Mouse (Mus musculus) activated CD4-positive, CD25-positive, alpha-beta regulatory T cell, adult 4 months (primary cell): ENCODE measurements around the gene Glrx. TPM values are rescaled to one million over a fixed set of nuclear protein-coding genes. Genes with fewer than 3 reads are reported as not detected.

Experiments
- ATAC-seq: one replicate; pipeline ENCODE4 v1.8.0; 2017
- polyA plus RNA-seq, 2 experiments: library from polyadenylated mRNA; unstranded; fragments of 100-300 nt; shearing (Covaris generic); gene quantifications; one replicate each; pipeline ENCODE4 v1.2.1; 2017

Glrx gene
- polyA plus RNA-seq, 2 experiments from 2014 or later: 318 to 351 TPM

- ATAC-seq: no peak
Observed at GRCm38 (mm10) chr13:75892291-75892690, 52.6 kb downstream of the Glrx start.

DNA sequence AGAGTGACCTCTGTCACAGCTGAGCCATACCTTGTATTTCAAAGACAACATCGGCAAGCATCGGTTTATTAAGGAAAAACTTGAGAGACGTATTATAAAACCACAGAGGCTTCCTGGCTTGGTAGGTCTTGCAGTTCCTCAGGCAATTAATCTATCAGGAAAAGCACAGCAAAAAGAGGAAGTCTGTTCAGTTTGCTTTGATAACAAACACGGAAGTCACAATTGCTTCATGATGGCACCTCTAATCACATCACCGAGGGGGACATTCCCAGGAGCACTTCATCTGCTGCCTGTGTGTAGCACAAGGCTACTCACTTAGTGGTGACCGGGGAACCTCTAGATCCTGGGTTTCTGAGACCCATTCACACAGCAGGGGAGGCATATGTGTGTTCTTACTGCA, 53.2 kb downstream of the Glrx start:
- no peak for ATAC-seq

Other genes with a start within 250 kb of the Glrx start
- gene Ell2, start 133.1 kb upstream of the Glrx start, polyA plus RNA-seq: 1 to 10 TPM; 3.1 to 4.5 TPM
- gene Rhobtb3, start 104.1 kb downstream of the Glrx start, polyA plus RNA-seq: not detected
- gene Spata9, start 127.3 kb downstream of the Glrx start, polyA plus RNA-seq: under 1 TPM in 1 of 2 experiments, not detected in 1; 0.48 TPM
- 10 to 100 TPM; 35.9 to 38.4 TPM for gene Rfesd, start 178.9 kb downstream of the Glrx start, polyA plus RNA-seq
- gene Gpr150, start 217.1 kb downstream of the Glrx start, polyA plus RNA-seq: not detected